Mouse (Mus musculus) erythroblast, embryonic 14.5 days (primary cell): ENCODE data around the gene Elf2. TPM values are rescaled to one million over a fixed set of nuclear protein-coding genes. Genes with fewer than 3 reads are reported as not detected.

Experiments
- H3K27me3 ChIP-seq: 2 replicates; pipeline ENCODE4 v1.6.1; 2012; ENCODE audit warnings: inconsistent platforms; ENCODE audit not compliant: control insufficient read depth
- H3K36me3 ChIP-seq: 2 replicates; pipeline ENCODE4 v1.6.1; 2012; ENCODE audit warnings: mild to moderate bottlenecking, inconsistent platforms; ENCODE audit not compliant: control insufficient read depth
- H3K4me1 ChIP-seq: 2 replicates; pipeline ENCODE4 v1.6.1; 2012; ENCODE audit warnings: inconsistent platforms; ENCODE audit not compliant: control insufficient read depth
- H3K4me3 ChIP-seq: replicated peaks from 2 replicates; pipeline ENCODE3; 2012; ENCODE audit warnings: moderate library complexity, mild to moderate bottlenecking, inconsistent platforms
- H3K9me3 ChIP-seq: 2 replicates; pipeline ENCODE4 v1.6.1; 2012; ENCODE audit warnings: low read length, inconsistent platforms, mixed read lengths; ENCODE audit not compliant: control insufficient read depth
- GATA1 ChIP-seq: IDR thresholded peaks from 2 replicates; pipeline ENCODE4 v1.6.1; 2012; ENCODE audit warnings: low read length, inconsistent platforms, mixed read lengths
- TAL1 ChIP-seq: IDR thresholded peaks from 3 replicates; pipeline ENCODE4 v1.6.1; 2012; ENCODE audit warnings: low read length, inconsistent platforms, mixed read lengths
- polyA plus RNA-seq: library from polyadenylated mRNA; stranded (reverse); fragments of >175 nt; gene quantifications from 2 replicates; pipeline ENCODE4 v1.2.3, GENCODE M21; 2012

Elf2 gene
- polyA plus RNA-seq, 1 experiment: 1.4 TPM

DNA sequence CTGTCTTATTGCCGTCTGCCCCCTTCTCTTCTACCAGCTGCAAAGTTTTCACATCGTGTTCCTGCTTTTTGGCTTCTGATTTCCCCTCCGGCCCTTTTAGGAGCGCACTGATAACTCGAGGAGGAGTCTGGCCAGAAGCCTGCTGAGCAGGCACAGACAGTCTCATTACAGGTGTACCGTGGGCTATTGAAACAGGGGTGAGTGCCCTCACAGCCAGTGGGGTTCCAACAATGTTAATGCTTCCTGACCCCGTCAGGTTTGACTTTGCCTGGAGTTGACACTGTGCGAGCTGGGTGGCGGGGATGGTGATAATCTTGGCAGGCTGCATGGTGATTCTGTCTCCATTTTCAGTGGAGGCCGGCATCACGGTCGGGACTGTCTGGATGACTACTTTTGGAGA lies 84.0 kb downstream of the Elf2 start:
- H3K9me3 ChIP-seq: no peaks in the 10 kb centered on the region
- H3K27me3 ChIP-seq: no peaks in the 10 kb centered on the region
- no peak for TF ChIP-seq TAL1
- TF ChIP-seq GATA1: no peak
- no peak overlapping the region for H3K4me3 ChIP-seq
- H3K4me1 ChIP-seq: peaks cover 2% of the 10 kb centered on the region
- peaks cover 100% of the 10 kb centered on the region for H3K36me3 ChIP-seq

GRCm38 (mm10) chr3:51254784-51255183 lies 85.7 kb downstream of the Elf2 start:
- H3K27me3 ChIP-seq: no peaks in the 10 kb centered on the region
- no peak overlapping the region for H3K4me3 ChIP-seq
- peaks cover 100% of the 10 kb centered on the region for H3K36me3 ChIP-seq
- peaks cover 2% of the 10 kb centered on the region for H3K4me1 ChIP-seq
- H3K9me3 ChIP-seq: no peaks in the 10 kb centered on the region
- TF ChIP-seq GATA1 (no peak), TAL1 (no peak)

- Histone ChIP-seq H3K4me1 (peaks cover 5% of the 10 kb centered on the region), H3K27me3 (no peaks in the 10 kb centered on the region), H3K4me3 (no peak overlapping the region), H3K36me3 (peaks cover 100% of the 10 kb centered on the region), H3K9me3 (no peaks in the 10 kb centered on the region)
- no peak for TF ChIP-seq TAL1
- no peak for TF ChIP-seq GATA1
Measured at GRCm38 (mm10) chr3:51252689-51253402, 87.6 kb downstream of the Elf2 start.

GRCm38 (mm10) chr3:51252223-51252622 lies 88.2 kb downstream of the Elf2 start:
- Histone ChIP-seq H3K36me3 (peaks cover 100% of the 10 kb centered on the region), H3K27me3 (no peaks in the 10 kb centered on the region), H3K9me3 (no peaks in the 10 kb centered on the region), H3K4me1 (peaks cover 6% of the 10 kb centered on the region), H3K4me3 (no peak overlapping the region)
- TF ChIP-seq TAL1: no peak
- TF ChIP-seq GATA1: no peak

- Histone ChIP-seq H3K4me3 (no peak overlapping the region), H3K9me3 (no peaks in the 10 kb centered on the region), H3K4me1 (peaks cover 7% of the 10 kb centered on the region), H3K36me3 (peaks cover 100% of the 10 kb centered on the region), H3K27me3 (no peaks in the 10 kb centered on the region)
- TF ChIP-seq GATA1 (no peak), TAL1 (no peak)
Measured at GRCm38 (mm10) chr3:51251057-51251456, 89.4 kb downstream of the Elf2 start.

DNA sequence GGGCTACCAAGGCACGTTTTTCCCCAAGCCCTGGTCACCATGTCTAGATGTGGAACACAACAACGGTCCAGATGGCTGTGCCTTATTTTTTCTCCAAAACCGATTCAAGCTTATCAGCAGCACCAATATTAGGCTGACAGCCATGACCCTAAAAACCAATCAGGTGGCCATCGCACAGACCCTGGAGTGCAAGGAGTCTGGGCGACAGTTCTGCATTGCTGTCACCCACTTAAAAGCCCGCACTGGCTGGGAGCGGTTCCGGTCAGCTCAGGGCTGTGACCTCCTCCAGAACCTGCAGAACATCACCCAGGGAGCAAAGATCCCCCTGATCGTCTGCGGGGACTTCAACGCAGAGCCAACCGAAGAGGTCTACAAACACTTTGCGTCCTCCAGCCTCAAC lies 90.6 kb downstream of the Elf2 start:
- peaks cover 7% of the 10 kb centered on the region for H3K4me1 ChIP-seq
- H3K36me3 ChIP-seq: peaks cover 98% of the 10 kb centered on the region
- no peak overlapping the region for H3K4me3 ChIP-seq
- no peak for TF ChIP-seq GATA1
- no peak for TF ChIP-seq TAL1
- H3K9me3 ChIP-seq: no peaks in the 10 kb centered on the region
- no peaks in the 10 kb centered on the region for H3K27me3 ChIP-seq

DNA sequence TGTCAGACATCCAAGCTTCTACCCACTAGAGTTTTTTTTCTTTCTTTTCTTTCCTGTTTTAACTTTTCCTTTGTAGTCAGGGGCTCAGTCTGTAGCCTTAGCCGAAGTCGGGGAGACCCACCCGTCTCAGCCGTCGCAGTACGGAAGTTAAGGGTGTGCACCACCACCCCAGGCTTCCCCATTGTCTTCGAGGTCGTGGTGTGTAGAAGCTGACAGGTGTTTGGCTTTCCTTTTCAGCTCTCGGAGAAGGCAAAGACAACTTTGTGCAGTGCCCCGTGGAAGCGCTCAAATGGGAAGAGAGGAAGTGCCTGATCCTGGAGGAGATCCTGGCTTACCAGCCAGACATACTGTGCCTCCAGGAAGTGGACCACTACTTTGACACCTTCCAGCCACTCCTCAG lies 91.0 kb downstream of the Elf2 start:
- TF ChIP-seq TAL1 (no peak), GATA1 (no peak)
- no peak overlapping the region for H3K4me3 ChIP-seq
- peaks cover 7% of the 10 kb centered on the region for H3K4me1 ChIP-seq
- peaks cover 94% of the 10 kb centered on the region for H3K36me3 ChIP-seq
- H3K27me3 ChIP-seq: no peaks in the 10 kb centered on the region
- H3K9me3 ChIP-seq: no peaks in the 10 kb centered on the region

GRCm38 (mm10) chr3:51248600-51248999 lies 91.9 kb downstream of the Elf2 start:
- H3K4me1 ChIP-seq: peaks cover 7% of the 10 kb centered on the region
- TF ChIP-seq GATA1 (no peak), TAL1 (no peak)
- peaks cover 86% of the 10 kb centered on the region for H3K36me3 ChIP-seq
- no peak overlapping the region for H3K4me3 ChIP-seq
- no peaks in the 10 kb centered on the region for H3K27me3 ChIP-seq
- H3K9me3 ChIP-seq: no peaks in the 10 kb centered on the region

DNA sequence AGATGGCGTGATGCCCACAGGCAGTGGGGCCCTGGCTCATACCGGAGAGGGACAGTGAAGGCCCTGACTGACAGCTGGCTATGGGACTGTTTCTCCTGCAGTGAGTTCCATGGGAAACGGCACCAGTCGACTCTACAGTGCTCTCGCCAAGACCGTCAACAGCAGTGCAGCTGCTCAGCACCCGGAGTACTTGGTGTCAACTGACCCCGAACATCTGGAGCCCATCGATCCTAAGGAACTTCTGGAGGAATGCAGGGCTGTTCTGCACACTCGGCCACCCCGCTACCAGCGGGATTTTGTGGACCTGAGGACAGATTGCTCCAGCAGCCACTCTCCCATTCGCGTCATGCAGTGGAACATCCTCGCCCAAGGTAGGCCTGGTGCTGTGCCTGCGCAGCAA lies 92.8 kb downstream of the Elf2 start:
- H3K4me1 ChIP-seq: peaks cover 7% of the 10 kb centered on the region
- TF ChIP-seq TAL1: no peak
- no peak for TF ChIP-seq GATA1
- no peaks in the 10 kb centered on the region for H3K27me3 ChIP-seq
- H3K4me3 ChIP-seq: no peak overlapping the region
- peaks cover 77% of the 10 kb centered on the region for H3K36me3 ChIP-seq
- no peaks in the 10 kb centered on the region for H3K9me3 ChIP-seq

GRCm38 (mm10) chr3:51239541-51239940 lies 100.9 kb downstream of the Elf2 start:
- Histone ChIP-seq H3K36me3 (peaks cover 50% of the 10 kb centered on the region), H3K4me1 (peaks cover 43% of the 10 kb centered on the region), H3K9me3 (no peaks in the 10 kb centered on the region), H3K27me3 (no peaks in the 10 kb centered on the region), H3K4me3 (no peak overlapping the region)
- TF ChIP-seq TAL1 (no peak), GATA1 (no peak)
